Mouse (Mus musculus): Measurements from ENCODE around the gene Osbpl6. TPM values are rescaled to one million over a fixed set of nuclear protein-coding genes. Genes with fewer than 3 reads are reported as not detected.
A peak's percentile ranks its signal among the peaks of the same experiment; 100 is the strongest.

Gene Osbpl6
- total and polyA plus RNA-seq, 3 experiments: 0.04 TPM; not detected in 2

DNA sequence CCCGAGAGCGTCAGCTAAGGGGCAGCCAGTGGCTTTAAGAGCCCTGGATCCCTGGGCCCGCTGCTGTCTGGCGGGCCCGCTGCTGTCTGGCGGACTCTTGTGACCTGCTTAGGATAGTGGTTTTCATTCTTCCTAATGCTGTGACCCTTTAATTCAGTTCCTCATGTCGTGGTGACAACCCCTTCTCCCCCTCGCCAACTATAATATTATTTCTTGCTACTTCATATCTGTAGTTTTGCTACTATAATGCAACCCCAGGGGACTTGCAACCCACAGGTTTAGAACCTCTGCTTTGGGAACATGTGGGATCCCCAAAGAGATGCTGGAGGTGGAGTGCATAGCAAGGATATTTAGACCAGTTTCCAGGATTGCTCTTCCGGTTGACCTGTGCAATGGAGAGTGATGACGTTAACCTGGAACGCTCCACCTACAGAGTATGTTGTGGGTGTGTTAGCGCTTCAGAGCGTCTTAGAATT, 242.4 kb downstream of the Osbpl6 start:
- H3K27ac ChIP-seq (ENCODE audit: control insufficient read depth, low read depth, low read length): peak overlapping the region; percentile 22; the same call in 1 of the 2 replicates
- no peaks in the 10 kb centered on the region for H3K79me2 ChIP-seq (ENCODE audit: control insufficient read depth, insufficient read depth, low read length, poor library complexity)
- H3K36me3 ChIP-seq (ENCODE audit: control insufficient read depth in 1 of 2, insufficient read depth in 2 of 2, low read length in 2 of 2): peaks cover 0 to 13% of the 10 kb centered on the region in 2 experiments; a peak in 2 of 4 replicates
- peak overlapping the region; percentile 63 to 68 for H3K4me3 ChIP-seq (ENCODE audit: control insufficient read depth in 1 of 2, insufficient read depth in 1 of 2, low read depth in 2 of 2, low read length in 2 of 2)
- peak overlapping the region; percentile 63 for H3K9ac ChIP-seq (ENCODE audit: control insufficient read depth, low read depth, low read length, poor library complexity, severe bottlenecking)
- H3K4me1 ChIP-seq (ENCODE audit: control insufficient read depth in 1 of 2, insufficient read depth in 2 of 2, low read length in 2 of 2): peaks cover 5 to 9% of the 10 kb centered on the region in 2 experiments
- DNase-seq (ENCODE audit: low read depth, low spot score): peak; percentile 56
- H3K9me3 ChIP-seq (replicated peaks; ENCODE audit: insufficient read depth, low read length): no peaks in the 10 kb centered on the region
- H3K27me3 ChIP-seq (ENCODE audit: control insufficient read depth in 1 of 2, insufficient read depth in 2 of 2, low read length in 2 of 2): no peaks in the 10 kb centered on the region
- TF ChIP-seq SIN3A (IDR thresholded peaks at IDR 0.05; ENCODE audit: low read length) (peak; percentile 9; the same call in 1 of the 2 replicates), ELF1 (IDR thresholded peaks at IDR 0.05; ENCODE audit: low read depth, low read length) (0 out of 2 replicates have a peak, but pooled peaks have one; percentile 8), RAD21 (IDR thresholded peaks at IDR 0.05; ENCODE audit: low read depth, low read length) (no peak), HCFC1 (IDR thresholded peaks at IDR 0.05; ENCODE audit: low read depth, low read length) (peak; percentile 32; the same call in 1 of the 2 replicates), POLR2AphosphoS5 (IDR thresholded peaks at IDR 0.05; ENCODE audit: borderline replicate concordance, low read depth, low read length) (no peak), MYC (IDR thresholded peaks at IDR 0.05; ENCODE audit: low read depth, low read length) (no peak), JUND (IDR thresholded peaks at IDR 0.05; ENCODE audit: low read depth, low read length) (no peak), UBTF (IDR thresholded peaks at IDR 0.05; ENCODE audit: borderline replicate concordance, insufficient read depth, low read depth, low read length) (no peak)

Other genes starting within 250 kb of the Osbpl6 start
- gene Pde11a, start 67.7 kb upstream of the Osbpl6 start, total RNA-seq (2012; rRNA removed): not detected in 2 replicates
- gene Pde11a, start 67.7 kb upstream of the Osbpl6 start, polyA plus RNA-seq (2012; ENCODE audit: insufficient read depth in 1 of 2, insufficient read length in 2 of 2, low read depth in 1 of 2, low replicate concordance in 2 of 2, missing spikeins in 1 of 2): not detected
- not detected in 2 replicates for gene Cyct, start 46.1 kb upstream of the Osbpl6 start, total RNA-seq (2012; rRNA removed)
- under 1 TPM in 1 of 2 experiments, not detected in 1; 0.33 TPM for gene Cyct, start 46.1 kb upstream of the Osbpl6 start, polyA plus RNA-seq (2012; ENCODE audit: insufficient read depth in 1 of 2, insufficient read length in 2 of 2, low read depth in 1 of 2, low replicate concordance in 2 of 2, missing spikeins in 1 of 2)
- gene Rbm45, start 36.5 kb upstream of the Osbpl6 start, total RNA-seq (2012; rRNA removed): 39.3 and 39.4 TPM in 2 replicates
- gene Rbm45, start 36.5 kb upstream of the Osbpl6 start, polyA plus RNA-seq (2012; ENCODE audit: insufficient read depth in 1 of 2, insufficient read length in 2 of 2, low read depth in 1 of 2, low replicate concordance in 2 of 2, missing spikeins in 1 of 2): 10 to 100 TPM in 1 of 2 experiments, not detected in 1; 38.8 TPM
- gene Prkra, start 241.5 kb downstream of the Osbpl6 start, total RNA-seq (2012; rRNA removed): 15.7 and 18.8 TPM in 2 replicates
- 10 to 100 TPM in 1 of 2 experiments, not detected in 1; 21.5 TPM for gene Prkra, start 241.5 kb downstream of the Osbpl6 start, polyA plus RNA-seq (2012; ENCODE audit: insufficient read depth in 1 of 2, insufficient read length in 2 of 2, low read depth in 1 of 2, low replicate concordance in 2 of 2, missing spikeins in 1 of 2)
- not detected in 2 replicates for gene Pjvk, start 242.0 kb downstream of the Osbpl6 start, total RNA-seq (2012; rRNA removed)
- under 1 TPM in 1 of 2 experiments, not detected in 1; 0.07 TPM for gene Pjvk, start 242.0 kb downstream of the Osbpl6 start, polyA plus RNA-seq (2012; ENCODE audit: insufficient read depth in 1 of 2, insufficient read length in 2 of 2, low read depth in 1 of 2, low replicate concordance in 2 of 2, missing spikeins in 1 of 2)

All from MEL (cell line).